Mouse (Mus musculus) midbrain, embryonic 13.5 days (tissue): ENCODE measurements around the gene Gm29609. TPM values are rescaled to one million over a fixed set of nuclear protein-coding genes. Genes with fewer than 3 reads are reported as not detected.
"Not testable (repeated sequence)": the region's sequence is repeated elsewhere in the genome, so short reads cannot be mapped to it uniquely, and the experiment has no call there.

Source experiments
- ATAC-seq: fragments of 200-750 bp; cut with Nextera tagmentation; 2 replicates; pipeline ENCODE4 v1.8.0; 2017; ENCODE audit warnings: mild to moderate bottlenecking, moderate TSS enrichment, moderate library complexity
- H3K27ac ChIP-seq: fragments of 300-500 bp; sonication (generic); 2 replicates; pipeline ENCODE4 v1.5.1; 2015; ENCODE audit warnings: inconsistent platforms, mild to moderate bottlenecking, moderate library complexity
- H3K27me3 ChIP-seq: fragments of 300-500 bp; sonication (generic); 2 replicates; pipeline ENCODE4 v1.6.1; 2015; ENCODE audit warnings: mild to moderate bottlenecking, inconsistent platforms
- H3K36me3 ChIP-seq: fragments of 300-500 bp; sonication (generic); 2 replicates; pipeline ENCODE4 v1.6.1; 2015; ENCODE audit warnings: mild to moderate bottlenecking, inconsistent platforms
- H3K4me1 ChIP-seq: fragments of 300-500 bp; sonication (generic); replicated peaks from 2 replicates; pipeline ENCODE4 v1.6.1; 2015; ENCODE audit warnings: inconsistent platforms
- H3K4me2 ChIP-seq: fragments of 300-500 bp; sonication (generic); replicated peaks from 2 replicates; pipeline ENCODE4 v1.6.1; 2015; ENCODE audit warnings: moderate library complexity, mild to moderate bottlenecking, inconsistent platforms
- H3K4me3 ChIP-seq: fragments of 300-500 bp; sonication (generic); replicated peaks from 2 replicates; pipeline ENCODE4 v1.5.1; 2015; ENCODE audit warnings: mild to moderate bottlenecking, inconsistent platforms
- H3K9ac ChIP-seq: fragments of 300-500 bp; sonication (generic); replicated peaks from 2 replicates; pipeline ENCODE4 v1.6.1; 2015; ENCODE audit warnings: mild to moderate bottlenecking, inconsistent platforms
- H3K9me3 ChIP-seq: fragments of 300-500 bp; sonication (generic); 2 replicates; pipeline ENCODE4 v1.6.1; 2016; ENCODE audit warnings: mild to moderate bottlenecking, inconsistent platforms
- WGBS: fragments of 180-500 bp; shearing (Covaris S2); methylation state at CpG from one replicate; pipeline ENCODE4 v1.1.7; 2015; 5-methylcytosine and 5-hydroxymethylcytosine counted together
- polyA plus RNA-seq: library from polyadenylated mRNA; unstranded; fragments of >200 nt; fragmentation: Nextera tagmentation; extraction: Ambion mirVana; gene quantifications from 2 replicates; pipeline ENCODE4 v1.2.1, GENCODE M21; 2015

The Gm29609 gene
- polyA plus RNA-seq, result 0.86 and 1.1 TPM in 2 replicates

GRCm38 (mm10) chr5:31179766-31180630, at the start of gene Gm29609, which contains the start of gene Gtf3c2:
Gene Gm29609, minus strand, starts transcription at chr5:31179911.
Gene Gtf3c2, minus strand, starts transcription at chr5:31180144.
- H3K4me2 ChIP-seq, result peak within 1 kb of the TSS; percentile 98
- no peaks in the 10 kb centered on the region for H3K9me3 ChIP-seq
- no peaks in the 10 kb centered on the region for H3K27me3 ChIP-seq
- under 1% methylated on average over 59 of the region's 59 CpGs for WGBS
- H3K4me1 ChIP-seq, result peaks cover 29% of the 10 kb centered on the region
- H3K36me3 ChIP-seq, result 0 out of 2 replicates have a peak, but pooled peaks cover 3% of the 10 kb centered on the region
- peak within 1 kb of the TSS; percentile 98 for H3K4me3 ChIP-seq
- peak within 1 kb of the TSS; percentile 80 for H3K9ac ChIP-seq
- ATAC-seq, result peak; percentile 99
- H3K27ac ChIP-seq, result peak within 1 kb of the TSS; percentile 95

- H3K27ac ChIP-seq, result no peak overlapping the region
- peaks cover 2% of the 10 kb centered on the region for H3K4me1 ChIP-seq
- no peak overlapping the region for H3K9ac ChIP-seq
- no peak overlapping the region for H3K4me2 ChIP-seq
- 75% methylated on average over 1 of the region's 1 CpGs for WGBS
- H3K36me3 ChIP-seq, result no peaks in the 10 kb centered on the region
- no peak overlapping the region for H3K4me3 ChIP-seq
- H3K9me3 ChIP-seq, result no peaks in the 10 kb centered on the region
- no peaks in the 10 kb centered on the region for H3K27me3 ChIP-seq
- no peak for ATAC-seq
Observed at GRCm38 (mm10) chr5:31226641-31227040, 46.9 kb upstream of the Gm29609 start.

- Histone ChIP-seq H3K27ac (no peak overlapping the region), H3K9me3 (no peaks in the 10 kb centered on the region), H3K36me3 (no peaks in the 10 kb centered on the region), H3K4me3 (no peak overlapping the region), H3K9ac (no peak overlapping the region), H3K4me2 (no peak overlapping the region), H3K4me1 (peaks cover 24% of the 10 kb centered on the region), H3K27me3 (no peaks in the 10 kb centered on the region)
- WGBS, result 96% methylated on average over 9 of the region's 9 CpGs
- no peak for ATAC-seq
Observed at GRCm38 (mm10) chr5:31222696-31223095, 43.0 kb upstream of the Gm29609 start.

GRCm38 (mm10) chr5:31221304-31221945, 41.7 kb upstream of the Gm29609 start:
- ATAC-seq, result peak; percentile 29; the same call in 1 of the 2 replicates
- H3K27ac ChIP-seq, result peak overlapping the region; percentile 95
- H3K9ac ChIP-seq, result peak overlapping the region; percentile 94
- no peaks in the 10 kb centered on the region for H3K9me3 ChIP-seq
- H3K4me2 ChIP-seq, result peak overlapping the region; percentile 91
- H3K36me3 ChIP-seq, result no peaks in the 10 kb centered on the region
- no peaks in the 10 kb centered on the region for H3K27me3 ChIP-seq
- 9% methylated on average over 11 of the region's 11 CpGs for WGBS
- H3K4me3 ChIP-seq, result peak overlapping the region; percentile 85
- peaks cover 24% of the 10 kb centered on the region for H3K4me1 ChIP-seq

GRCm38 (mm10) chr5:31220448-31221303, 41.0 kb upstream of the Gm29609 start, which contains the start of gene Ppm1g:
Gene Ppm1g, minus strand, starts transcription at chr5:31220687.
- H3K9ac ChIP-seq, result peak within 1 kb of the TSS; percentile 94
- H3K27ac ChIP-seq, result peak within 1 kb of the TSS; percentile 95
- peak within 1 kb of the TSS; percentile 85 for H3K4me3 ChIP-seq
- H3K36me3 ChIP-seq, result no peaks in the 10 kb centered on the region
- ATAC-seq, result peak; percentile 95
- peaks cover 24% of the 10 kb centered on the region for H3K4me1 ChIP-seq
- H3K27me3 ChIP-seq, result no peaks in the 10 kb centered on the region
- no peaks in the 10 kb centered on the region for H3K9me3 ChIP-seq
- H3K4me2 ChIP-seq, result peak within 1 kb of the TSS; percentile 91
- under 1% methylated on average over 70 of the region's 70 CpGs for WGBS

- Histone ChIP-seq H3K9me3 (no peaks in the 10 kb centered on the region), H3K4me1 (peaks cover 24% of the 10 kb centered on the region), H3K27ac (peak overlapping the region; percentile 95), H3K4me3 (peak overlapping the region; percentile 85), H3K4me2 (peak overlapping the region; percentile 91), H3K36me3 (no peaks in the 10 kb centered on the region), H3K9ac (peak overlapping the region; percentile 94), H3K27me3 (no peaks in the 10 kb centered on the region)
- WGBS, result under 1% methylated on average over 40 of the region's 40 CpGs
- ATAC-seq, result peak; percentile 86
Observed at GRCm38 (mm10) chr5:31219911-31220447, 40.3 kb upstream of the Gm29609 start.

- ATAC-seq, result no peak
- 2% methylated on average over 11 of the region's 11 CpGs for whole genome bisulfite sequencing
- Histone ChIP-seq H3K4me2 (peak overlapping the region; percentile 91), H3K36me3 (no peaks in the 10 kb centered on the region), H3K27ac (peak overlapping the region; percentile 95), H3K9me3 (no peaks in the 10 kb centered on the region), H3K4me3 (peak overlapping the region; percentile 85), H3K9ac (peak overlapping the region; percentile 94), H3K27me3 (no peaks in the 10 kb centered on the region), H3K4me1 (peaks cover 24% of the 10 kb centered on the region)
Observed at GRCm38 (mm10) chr5:31219474-31219873, 39.8 kb upstream of the Gm29609 start.

GRCm38 (mm10) chr5:31219070-31219469, 39.4 kb upstream of the Gm29609 start:
- Histone ChIP-seq H3K9ac (no peak overlapping the region; the same call in 1 of the 2 replicates), H3K36me3 (no peaks in the 10 kb centered on the region), H3K4me2 (peak overlapping the region; percentile 91), H3K27me3 (no peaks in the 10 kb centered on the region), H3K27ac (no peak overlapping the region), H3K4me3 (peak overlapping the region; percentile 85), H3K9me3 (no peaks in the 10 kb centered on the region), H3K4me1 (peaks cover 24% of the 10 kb centered on the region)
- WGBS, result 4% methylated on average over 2 of the region's 2 CpGs
- ATAC-seq, result no peak

- Histone ChIP-seq H3K9me3 (no peaks in the 10 kb centered on the region), H3K36me3 (no peaks in the 10 kb centered on the region), H3K9ac (no peak overlapping the region), H3K4me3 (no peak overlapping the region), H3K27me3 (no peaks in the 10 kb centered on the region), H3K4me1 (peaks cover 24% of the 10 kb centered on the region), H3K27ac (no peak overlapping the region), H3K4me2 (peak overlapping the region; percentile 91; the same call in 1 of the 2 replicates)
- WGBS, result 73% methylated on average over 7 of the region's 7 CpGs
- no peak for ATAC-seq
Observed at GRCm38 (mm10) chr5:31218294-31218693, 38.6 kb upstream of the Gm29609 start.

GRCm38 (mm10) chr5:31216554-31216953, 36.8 kb upstream of the Gm29609 start:
- H3K27me3 ChIP-seq, H3K36me3 ChIP-seq, H3K27ac ChIP-seq, H3K9ac ChIP-seq, H3K9me3 ChIP-seq, H3K4me2 ChIP-seq, ATAC-seq, H3K4me3 ChIP-seq: not testable (repeated sequence)
- peaks cover 22% of the 10 kb centered on the region for H3K4me1 ChIP-seq
- 90% methylated on average over 6 of the region's 6 CpGs for WGBS

- Histone ChIP-seq H3K27me3 (no peaks in the 10 kb centered on the region), H3K9ac (no peak overlapping the region), H3K4me3 (no peak overlapping the region), H3K27ac (no peak overlapping the region), H3K36me3 (peaks cover 69% of the 10 kb centered on the region), H3K9me3 (peaks cover 5% of the 10 kb centered on the region), H3K4me2 (no peak overlapping the region), H3K4me1 (peaks cover 24% of the 10 kb centered on the region)
- WGBS, result 96% methylated on average over 6 of the region's 6 CpGs
- ATAC-seq, result no peak
Observed at GRCm38 (mm10) chr5:31204421-31204820, 24.7 kb upstream of the Gm29609 start.
